Mouse (Mus musculus): Measurements from ENCODE around the gene Gstm3.
A peak's percentile ranks its signal among the peaks of the same experiment; 100 is the strongest.

Gstm3 gene

GRCm38 (mm10) chr3:107929731-107930130 is 39.4 kb downstream of the Gstm3 start:
- no peak for DNase-seq (ENCODE audit: low spot score in 2 of 2)

- no peak for DNase-seq (ENCODE audit: low spot score in 2 of 2)
Measured at GRCm38 (mm10) chr3:107929243-107929642, 39.8 kb downstream of the Gstm3 start.

GRCm38 (mm10) chr3:107928691-107929090 is 40.4 kb downstream of the Gstm3 start:
- no peak for DNase-seq (ENCODE audit: low spot score in 2 of 2)

GRCm38 (mm10) chr3:107927841-107928240 is 41.2 kb downstream of the Gstm3 start:
- no peak for DNase-seq (ENCODE audit: low spot score in 2 of 2)

GRCm38 (mm10) chr3:107925335-107925734 is 43.7 kb downstream of the Gstm3 start:
- DNase-seq (ENCODE audit: low spot score in 2 of 2), result no peak

- DNase-seq (ENCODE audit: low spot score in 2 of 2), result no peak
Measured at GRCm38 (mm10) chr3:107920348-107920747, 48.7 kb downstream of the Gstm3 start.

- peak; percentile 53 to 81 for DNase-seq (ENCODE audit: low spot score in 2 of 2)
Measured at GRCm38 (mm10) chr3:107917783-107918408, 51.2 kb downstream of the Gstm3 start.

GRCm38 (mm10) chr3:107917097-107917496 is 52.0 kb downstream of the Gstm3 start:
- no peak for DNase-seq (ENCODE audit: low spot score in 2 of 2)

GRCm38 (mm10) chr3:107916674-107917073 is 52.4 kb downstream of the Gstm3 start:
- no peak for DNase-seq (ENCODE audit: low spot score in 2 of 2)
